Mouse (Mus musculus) lung, postnatal 25 days (tissue): ENCODE results near the gene Dlgap4.

Experiments used
- DNase-seq: peaks from one replicate; pipeline ENCODE4 v3.0.0; 2022; ENCODE audit warnings: low spot score

Gene Dlgap4

DNA sequence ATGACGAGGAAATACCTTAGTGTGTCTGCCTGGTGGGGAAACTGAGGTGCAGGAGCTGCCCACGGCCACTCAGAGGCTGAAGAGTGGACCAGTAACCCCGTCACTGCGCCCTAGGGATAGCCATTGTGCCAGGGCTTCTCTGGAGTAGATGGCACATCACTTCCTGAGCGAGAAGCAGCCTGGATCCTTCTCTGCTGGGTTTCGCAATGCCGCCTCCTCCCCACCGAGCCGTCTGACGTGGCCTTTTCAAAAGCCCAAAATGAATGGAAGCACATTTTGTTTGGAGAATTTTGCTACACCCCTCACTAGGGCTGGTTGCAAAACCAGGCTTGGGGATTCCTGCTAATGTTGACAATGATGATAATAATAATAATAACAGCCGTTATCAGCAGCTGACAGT lies 4.0 kb downstream of the Dlgap4 start:
- DNase-seq = peak; percentile 34

- peak; percentile 23 for DNase-seq
These were observed 7.4 kb downstream of the Dlgap4 start for GRCm38 (mm10) chr2:156620874-156621273.

DNA sequence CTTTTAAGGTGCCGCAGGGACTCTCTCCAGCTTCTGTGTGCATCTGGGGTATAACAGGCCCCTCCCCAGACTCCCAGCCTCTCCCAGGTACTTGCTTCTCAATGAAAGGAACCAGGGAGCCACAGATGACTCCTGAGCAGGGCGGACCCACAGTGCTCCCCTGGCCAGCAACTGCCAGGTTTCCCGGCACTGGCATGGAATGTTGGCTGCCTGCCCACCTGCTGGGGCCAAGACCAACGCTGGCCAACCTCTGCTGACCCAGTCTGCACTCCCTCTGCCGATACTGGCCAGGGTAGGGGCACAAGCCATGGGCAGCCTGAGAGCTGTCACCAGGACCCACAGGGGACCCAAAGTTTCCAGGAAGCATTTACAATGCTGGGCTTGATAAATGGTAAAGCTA lies 7.9 kb downstream of the Dlgap4 start:
- DNase-seq = peak; percentile 21

GRCm38 (mm10) chr2:156622192-156622591 lies 8.7 kb downstream of the Dlgap4 start:
- no peak for DNase-seq

- no peak for DNase-seq
These were observed 9.7 kb downstream of the Dlgap4 start for GRCm38 (mm10) chr2:156623246-156623645.

- DNase-seq = no peak
These were observed 11.8 kb downstream of the Dlgap4 start for GRCm38 (mm10) chr2:156625307-156625706.

- DNase-seq = no peak
These were observed 12.6 kb downstream of the Dlgap4 start for GRCm38 (mm10) chr2:156626119-156626518.

DNA sequence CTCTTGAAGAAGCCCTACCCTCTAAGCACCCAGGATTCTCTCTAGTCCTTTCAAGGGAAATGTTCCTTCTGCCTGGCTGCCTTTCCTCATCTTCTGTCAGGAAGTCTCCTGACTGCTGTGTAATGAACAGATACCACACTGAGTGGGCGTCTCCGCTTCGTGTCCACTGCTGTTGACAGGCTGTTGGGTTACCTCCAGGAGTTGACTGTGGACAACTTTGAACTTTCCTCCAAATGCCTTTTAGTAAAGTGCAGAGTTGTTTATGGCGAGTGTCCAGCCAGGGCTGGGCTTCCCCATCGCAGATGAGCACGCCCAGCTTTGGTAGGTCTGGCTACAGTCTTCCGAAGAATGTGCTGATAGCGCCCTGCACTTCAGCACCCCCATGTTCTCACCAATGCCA lies 13.0 kb downstream of the Dlgap4 start:
- DNase-seq = peak; percentile 27

DNA sequence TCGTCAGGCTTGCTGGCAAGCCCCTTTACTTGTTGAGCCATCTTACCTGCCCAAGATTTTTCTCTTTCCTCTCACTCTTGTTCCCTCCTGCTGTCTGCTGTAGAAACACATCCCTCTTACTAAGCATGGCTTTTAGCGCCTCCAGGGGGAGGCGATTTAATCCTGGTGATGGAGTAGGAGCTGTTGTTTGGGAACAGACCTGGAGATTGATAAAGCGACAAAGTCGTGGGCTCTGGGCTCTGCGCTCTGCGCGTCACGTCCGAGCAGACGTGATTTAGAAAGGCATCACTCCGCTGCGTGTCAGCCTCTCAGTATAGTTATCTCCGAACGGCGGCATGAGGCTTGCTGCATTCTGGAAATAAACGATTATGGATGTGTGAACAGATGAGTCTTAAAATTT lies 14.4 kb downstream of the Dlgap4 start:
- DNase-seq = no peak

GRCm38 (mm10) chr2:156630288-156630687 lies 16.8 kb downstream of the Dlgap4 start:
- no peak for DNase-seq

- no peak for DNase-seq
These were observed 19.2 kb downstream of the Dlgap4 start for GRCm38 (mm10) chr2:156632721-156633120.

- DNase-seq = no peak
These were observed 21.6 kb downstream of the Dlgap4 start for GRCm38 (mm10) chr2:156635091-156635490.

- DNase-seq = no peak
These were observed 27.6 kb downstream of the Dlgap4 start for GRCm38 (mm10) chr2:156641141-156641540.

DNA sequence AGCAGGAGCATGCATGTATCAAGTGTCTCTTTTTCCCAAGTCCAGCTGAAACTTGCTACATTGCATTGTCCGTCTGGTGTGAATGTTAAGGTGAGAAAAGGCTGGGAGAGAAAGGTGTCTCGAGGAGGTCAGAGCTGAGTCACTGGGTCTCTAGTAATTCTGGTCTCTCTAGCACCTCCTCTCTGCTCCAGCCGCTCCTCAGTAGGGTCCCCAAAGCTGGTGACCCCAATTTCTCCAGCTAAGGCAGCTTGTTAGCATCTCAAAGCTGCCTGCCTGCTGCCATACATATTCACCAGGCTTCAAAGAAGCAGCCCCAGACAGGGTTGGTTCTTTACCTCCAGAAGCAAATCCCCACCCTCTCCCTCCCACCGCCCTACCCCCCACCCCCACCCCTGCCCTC lies 29.4 kb downstream of the Dlgap4 start:
- DNase-seq = no peak

DNA sequence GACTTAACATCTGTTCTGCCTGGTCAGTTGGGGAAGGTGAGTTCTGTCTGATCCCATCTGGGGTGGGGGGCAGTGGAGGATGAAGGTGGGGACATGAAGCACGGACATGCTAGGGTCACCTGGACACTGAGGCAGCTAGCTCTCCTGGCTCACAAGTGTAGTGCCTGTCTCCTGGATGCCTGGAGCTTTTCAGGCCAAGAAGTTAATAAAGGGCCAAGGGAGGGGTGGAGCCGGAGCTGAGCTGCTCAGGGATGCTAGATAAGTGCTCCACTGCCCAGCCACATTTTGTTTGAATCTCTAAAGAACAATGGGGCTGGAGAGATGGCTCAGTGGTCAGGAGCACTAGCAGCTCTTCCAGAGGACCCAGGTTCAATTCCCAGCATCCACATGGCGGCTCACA lies 29.9 kb downstream of the Dlgap4 start:
- no peak for DNase-seq

GRCm38 (mm10) chr2:156645145-156645544 lies 31.6 kb downstream of the Dlgap4 start:
- no peak for DNase-seq

GRCm38 (mm10) chr2:156646877-156647276 lies 33.4 kb downstream of the Dlgap4 start:
- no peak for DNase-seq

DNA sequence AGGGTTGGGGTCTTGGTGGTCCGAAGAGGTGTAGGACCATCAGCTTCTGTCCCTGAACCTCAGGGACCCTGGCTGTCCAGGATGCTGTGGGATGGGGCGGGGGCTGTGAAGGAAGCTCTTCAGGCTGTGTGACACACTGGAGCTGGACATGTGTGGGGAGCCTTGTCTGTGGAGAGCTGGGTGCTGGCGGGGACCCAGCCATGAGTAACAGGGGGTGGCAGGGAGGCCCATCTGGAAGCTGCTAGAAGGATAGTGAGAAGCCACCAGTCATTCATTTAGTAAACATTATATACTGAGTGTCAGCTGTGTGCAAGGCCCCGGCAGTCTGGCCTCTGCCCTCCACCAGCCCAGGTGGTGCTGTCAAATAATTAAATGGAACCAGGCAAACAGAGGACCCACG lies 34.5 kb downstream of the Dlgap4 start:
- DNase-seq = no peak

GRCm38 (mm10) chr2:156649450-156649849 lies 35.9 kb downstream of the Dlgap4 start:
- DNase-seq = no peak

- DNase-seq = no peak
These were observed 37.5 kb downstream of the Dlgap4 start for GRCm38 (mm10) chr2:156651019-156651418.

- DNase-seq = peak; percentile 8
These were observed 39.3 kb downstream of the Dlgap4 start for GRCm38 (mm10) chr2:156652841-156653240.

GRCm38 (mm10) chr2:156654148-156654547 lies 40.6 kb downstream of the Dlgap4 start:
- no peak for DNase-seq

GRCm38 (mm10) chr2:156655626-156656025 lies 42.1 kb downstream of the Dlgap4 start:
- DNase-seq = no peak

DNA sequence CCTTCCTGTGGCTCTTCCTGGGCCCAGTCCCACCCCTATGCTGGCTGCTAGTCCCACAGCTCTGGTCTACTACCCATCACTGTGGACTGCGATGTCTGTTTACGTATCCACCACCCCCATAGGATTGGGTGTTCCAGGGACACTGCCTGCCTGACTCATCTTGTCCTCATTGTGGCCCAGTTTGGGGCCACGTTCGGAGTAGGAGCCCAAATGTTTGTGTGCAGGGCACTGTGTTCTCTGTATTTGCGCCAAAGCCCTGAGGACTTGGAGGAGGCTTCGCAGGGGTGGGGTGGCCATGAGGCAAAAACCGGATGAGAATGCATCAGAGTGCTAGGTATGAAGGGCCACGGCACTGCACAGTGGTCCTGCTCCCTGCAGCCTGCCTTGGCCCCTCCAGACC lies 44.0 kb downstream of the Dlgap4 start:
- DNase-seq = no peak

- no peak for DNase-seq
These were observed 44.7 kb downstream of the Dlgap4 start for GRCm38 (mm10) chr2:156658221-156658620.
